Mouse (Mus musculus) cerebellum, adult 9-11 months (tissue): ENCODE measurements around the gene Trpm3.
A peak's percentile ranks its signal among the peaks of the same experiment; 100 is the strongest.
"Not testable (repeated sequence)": the region's sequence is repeated elsewhere in the genome, so short reads cannot be mapped to it uniquely, and the experiment has no call there.

Experiments
- DNase-seq: peaks from one replicate; pipeline ENCODE4 v3.0.0; 2022

Gene Trpm3

DNA sequence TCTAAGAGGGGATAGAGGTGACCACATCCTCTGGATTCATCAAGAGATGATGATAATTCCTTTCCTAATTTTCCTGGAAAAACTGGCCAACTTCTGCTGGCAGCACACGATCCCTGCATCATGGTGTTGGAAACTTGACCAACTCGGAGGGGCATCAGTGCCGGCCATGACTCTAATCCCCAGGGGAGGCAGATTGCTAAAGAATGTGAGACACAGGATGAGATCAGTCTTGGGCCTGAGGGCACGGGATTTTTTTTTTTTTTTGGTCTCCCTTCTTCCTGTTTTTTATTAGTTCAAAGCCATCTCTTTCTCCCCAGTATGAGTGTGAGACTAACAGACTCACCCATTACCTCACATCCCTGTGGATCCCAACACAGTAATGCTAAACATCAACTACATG, 855.1 kb downstream of the Trpm3 start:
- DNase-seq: no peak

GRCm38 (mm10) chr19:22994531-22994930, 855.7 kb downstream of the Trpm3 start:
- DNase-seq: no peak

DNA sequence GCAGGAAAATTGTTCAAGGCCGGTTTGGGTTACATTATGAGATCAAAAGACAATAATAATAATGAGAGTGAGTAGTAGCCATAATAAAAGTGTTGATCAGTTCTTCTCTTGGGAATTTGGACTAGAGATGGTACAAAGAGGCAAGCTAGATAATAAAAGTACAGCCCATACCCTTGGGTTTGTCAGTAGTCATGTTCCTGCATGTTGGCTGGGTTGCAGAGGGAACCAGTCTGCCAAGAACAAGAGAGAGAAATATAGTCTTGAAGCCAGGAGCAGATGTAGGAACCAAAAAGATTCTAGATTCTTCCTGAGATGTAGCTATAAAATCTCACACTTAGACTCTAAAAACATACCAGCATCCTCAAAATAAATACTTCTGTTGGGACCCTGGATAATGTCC, 861.4 kb downstream of the Trpm3 start:
- no peak for DNase-seq

- no peak for DNase-seq
Observed at GRCm38 (mm10) chr19:23003861-23004260, 865.0 kb downstream of the Trpm3 start.

DNA sequence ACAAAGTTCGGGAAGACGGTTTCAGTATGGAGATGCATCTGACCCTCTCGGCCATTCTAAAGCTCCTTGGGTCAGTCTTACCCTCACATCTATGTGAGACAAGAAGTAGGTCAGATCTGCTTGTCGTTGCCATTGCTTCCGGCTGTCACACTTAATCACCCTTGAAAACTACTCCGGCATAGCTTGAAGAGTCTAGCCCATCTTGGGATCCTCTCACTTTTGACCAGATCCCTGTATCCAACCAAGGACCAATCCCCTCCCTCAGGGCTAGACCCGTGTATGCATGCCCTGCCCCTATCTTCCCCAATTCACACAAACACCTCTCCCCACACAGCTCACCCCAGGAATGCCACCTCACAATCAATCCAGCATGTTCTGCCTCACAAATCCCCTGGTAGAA, 867.0 kb downstream of the Trpm3 start:
- DNase-seq: no peak

- peak; percentile 69 for DNase-seq
Observed at GRCm38 (mm10) chr19:23006517-23007273, 867.8 kb downstream of the Trpm3 start.

DNA sequence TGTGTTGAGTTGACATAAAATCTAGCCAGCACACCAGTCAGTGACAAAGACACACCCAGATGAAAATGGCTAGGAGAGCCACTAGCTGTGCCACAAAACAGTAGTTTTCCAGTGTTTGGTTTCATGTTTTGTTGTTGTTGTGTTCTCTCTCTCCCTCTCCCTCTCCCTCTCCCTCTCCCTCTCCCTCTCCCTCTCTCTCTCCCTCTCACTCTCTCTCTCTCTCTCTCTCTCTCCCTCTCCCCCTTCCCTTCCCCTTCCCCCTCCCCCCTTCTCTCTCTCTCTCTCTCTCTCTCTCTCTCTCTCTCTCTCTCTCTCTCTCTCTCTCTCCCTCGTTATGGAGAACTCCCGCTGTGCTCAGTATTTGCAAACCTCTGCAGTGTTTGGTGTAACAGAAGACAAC, 874.8 kb downstream of the Trpm3 start:
- no peak for DNase-seq

DNA sequence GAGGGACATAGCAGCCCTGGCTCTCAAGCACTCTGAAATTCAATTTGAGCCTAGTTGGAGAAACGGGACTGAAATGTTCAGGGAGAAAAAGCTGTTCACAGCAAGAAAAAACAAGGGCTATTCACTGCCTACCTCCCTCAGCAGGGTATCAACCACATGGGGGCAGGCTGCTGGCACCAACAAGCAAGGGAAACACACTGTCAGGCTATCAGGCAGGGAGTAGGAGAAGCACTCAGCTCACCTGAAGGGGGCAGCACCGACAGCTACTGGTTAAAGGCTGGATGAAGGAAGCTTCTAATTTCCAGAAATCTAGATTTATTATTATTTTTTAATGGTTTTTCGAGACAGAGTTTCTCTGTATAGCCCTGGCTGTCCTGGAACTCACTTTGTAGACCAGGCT, 876.7 kb downstream of the Trpm3 start:
- peak; percentile 67 for DNase-seq

DNA sequence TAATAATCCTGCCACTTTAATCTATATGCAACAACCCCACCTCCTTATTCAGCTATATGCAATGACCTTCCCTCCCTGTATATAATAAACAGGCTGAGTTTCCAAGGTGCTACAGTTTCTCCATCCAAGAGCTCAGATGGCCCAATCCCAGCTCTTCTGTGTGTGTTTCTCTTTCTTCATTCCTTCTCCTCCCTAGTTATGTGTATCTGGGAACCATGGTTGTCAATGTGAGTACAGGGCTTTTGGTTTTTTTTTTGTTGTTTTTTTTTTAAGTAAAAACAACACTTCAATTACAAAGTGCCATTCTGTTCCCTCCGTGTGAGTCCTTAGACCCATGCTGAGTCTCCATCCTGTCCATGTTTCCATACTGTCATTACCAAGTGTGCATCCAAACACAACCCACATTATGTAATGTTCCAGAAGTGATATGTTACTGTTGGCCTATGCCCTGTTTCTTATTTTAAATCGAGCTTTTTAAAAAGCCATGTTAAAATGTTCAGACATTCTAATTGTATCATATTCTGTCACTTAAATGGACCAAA, 879.4 kb downstream of the Trpm3 start:
- peak; percentile 83 for DNase-seq

GRCm38 (mm10) chr19:23022902-23023301, 884.1 kb downstream of the Trpm3 start:
- DNase-seq: no peak

GRCm38 (mm10) chr19:23023316-23023960, 884.6 kb downstream of the Trpm3 start:
- no peak for DNase-seq

GRCm38 (mm10) chr19:23024821-23025220, 886.0 kb downstream of the Trpm3 start:
- no peak for DNase-seq

- DNase-seq: no peak
Observed at GRCm38 (mm10) chr19:23026427-23026826, 887.6 kb downstream of the Trpm3 start.

DNA sequence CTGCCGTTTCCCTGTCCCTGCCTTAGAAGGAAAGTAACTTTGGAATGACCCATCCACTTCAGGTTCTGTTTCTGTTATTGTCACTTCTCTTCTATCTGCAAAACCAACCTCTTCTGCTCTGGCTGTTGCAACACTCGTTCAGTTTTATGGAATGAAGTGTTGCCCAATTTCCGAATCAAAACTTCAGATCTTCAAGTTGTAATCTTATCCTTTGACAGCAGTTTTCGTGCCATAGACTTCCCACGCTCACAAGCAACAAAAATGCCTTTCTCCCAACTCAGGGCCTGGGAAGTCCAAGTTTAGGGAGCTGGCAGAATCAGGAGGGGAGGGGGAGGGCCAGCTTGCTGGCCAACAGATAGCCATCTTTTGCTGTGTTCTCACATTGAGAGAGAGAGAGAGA, 889.4 kb downstream of the Trpm3 start:
- no peak for DNase-seq

DNA sequence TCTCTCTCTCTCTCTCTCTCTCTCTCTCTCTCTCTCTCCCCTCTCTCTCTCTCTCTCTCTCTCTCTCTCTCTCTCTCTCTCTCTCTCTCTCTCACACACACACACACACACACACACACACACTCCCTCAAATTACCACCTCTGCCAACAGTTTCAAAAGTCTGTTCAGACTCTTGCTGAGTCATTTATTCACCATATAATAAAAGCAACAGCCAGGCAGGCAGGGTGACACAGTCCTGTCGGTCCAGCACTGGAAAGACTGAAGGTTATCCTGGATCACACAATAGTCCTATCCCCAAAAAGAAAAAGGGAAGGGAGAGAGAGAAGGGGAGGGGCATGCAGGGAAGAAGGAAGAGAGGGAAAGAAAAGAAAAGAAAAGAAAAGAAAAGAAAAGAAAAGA, 894.5 kb downstream of the Trpm3 start:
- DNase-seq: not testable (repeated sequence)

DNA sequence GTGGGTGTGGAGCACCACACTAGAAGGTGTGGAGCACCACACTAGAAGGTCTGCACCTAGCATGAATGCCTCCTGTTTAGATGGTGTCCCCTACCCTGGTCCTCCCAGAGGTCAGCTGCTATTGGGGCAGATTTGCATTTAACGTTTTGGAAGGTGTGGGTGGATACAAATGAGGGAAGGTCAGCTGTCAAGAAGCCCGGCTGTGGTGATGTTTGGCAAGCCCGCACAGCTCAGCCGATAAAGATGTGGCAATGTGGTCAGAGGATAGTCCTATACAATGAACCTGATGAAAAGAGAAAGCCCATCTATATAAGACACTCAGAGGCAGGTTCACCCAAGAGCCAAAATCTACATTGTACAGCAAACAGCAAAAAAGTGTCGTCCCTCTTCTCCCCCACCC, 895.3 kb downstream of the Trpm3 start:
- DNase-seq: no peak

- no peak for DNase-seq
Observed at GRCm38 (mm10) chr19:23034933-23035332, 896.1 kb downstream of the Trpm3 start.

DNA sequence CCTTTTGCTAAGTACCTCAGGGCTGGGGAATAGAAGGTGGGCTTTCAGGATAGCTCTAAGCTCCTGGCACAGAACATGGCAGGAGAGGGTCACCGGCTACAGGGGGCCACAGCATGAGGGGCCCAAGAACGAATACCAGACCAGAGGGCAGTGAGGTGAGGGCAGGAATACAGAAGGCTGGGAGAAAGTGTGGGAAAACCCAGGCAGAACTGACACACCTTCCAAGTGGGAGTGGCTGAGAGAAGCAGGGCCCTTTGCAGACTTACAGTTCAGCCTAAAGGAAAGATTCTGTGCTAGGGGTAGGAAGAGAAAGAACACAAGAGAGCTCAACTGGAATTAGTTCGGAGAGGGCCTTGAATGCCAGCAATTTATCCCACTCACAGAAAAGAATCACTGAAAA, 896.9 kb downstream of the Trpm3 start:
- DNase-seq: no peak

GRCm38 (mm10) chr19:23036782-23037477, 898.1 kb downstream of the Trpm3 start:
- DNase-seq: no peak

DNA sequence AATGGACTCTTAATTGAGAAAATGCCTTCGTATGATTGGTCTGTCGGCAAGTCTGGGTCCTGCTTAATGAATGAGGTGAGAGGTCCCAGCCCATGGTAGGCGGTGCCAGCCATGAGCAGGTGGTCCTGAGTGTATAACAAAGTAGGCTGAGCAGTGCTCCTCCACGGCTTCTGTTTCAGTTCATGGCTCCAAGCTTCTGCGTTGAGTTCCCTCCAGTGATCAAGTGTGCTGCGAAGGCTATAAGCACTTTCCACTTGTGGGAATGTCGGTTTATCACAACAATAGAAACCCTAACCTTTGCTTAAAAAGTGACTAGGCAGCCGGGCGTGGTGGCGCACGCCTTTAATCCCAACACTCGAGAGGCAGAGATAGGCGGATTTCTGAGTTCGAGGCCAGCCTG, 898.7 kb downstream of the Trpm3 start:
- DNase-seq: no peak

- DNase-seq: no peak
Observed at GRCm38 (mm10) chr19:23038321-23038720, 899.5 kb downstream of the Trpm3 start.

- DNase-seq: no peak
Observed at GRCm38 (mm10) chr19:23041483-23042167, 902.8 kb downstream of the Trpm3 start.

GRCm38 (mm10) chr19:23042168-23042733, 903.4 kb downstream of the Trpm3 start:
- no peak for DNase-seq
